Mouse (Mus musculus): ENCODE measurements around the gene Mst1r. TPM values are rescaled to one million over a fixed set of nuclear protein-coding genes. Genes with fewer than 3 reads are reported as not detected.
A peak's percentile ranks its signal among the peaks of the same experiment; 100 is the strongest.

Gene Mst1r
- total RNA-seq, 2 experiments from 2014 or later: 0.54 to 0.81 TPM

GRCm38 (mm10) chr9:107947241-107948194, 40.8 kb downstream of the Mst1r start:
- peak; percentile 78 for DNase-seq
- intact Hi-C loops (cut with DNase I): loop anchor here (5.0 kb wide), 1 partner anchor 45 kb away; no protein-coding TSS in a partner anchor
- peak overlapping the region; percentile 67 for H3K4me3 ChIP-seq
- peak overlapping the region; percentile 70 for H3K27ac ChIP-seq
- TF ChIP-seq CTCF (IDR thresholded peaks at IDR 0.05): no peak

GRCm38 (mm10) chr9:107949184-107949921, 42.7 kb downstream of the Mst1r start:
- no peak for TF ChIP-seq CTCF (IDR thresholded peaks at IDR 0.05)
- Histone ChIP-seq H3K27ac (no peak overlapping the region), H3K4me3 (no peak overlapping the region)
- DNase-seq: no peak
- intact Hi-C loops (cut with DNase I): loop anchor here (5.0 kb wide), 1 partner anchor 47 kb away; no protein-coding TSS in a partner anchor

- Histone ChIP-seq H3K4me3 (peak within 1 kb of the TSS; percentile 82), H3K27ac (peak within 1 kb of the TSS; percentile 96)
- DNase-seq: no peak
- TF ChIP-seq CTCF (IDR thresholded peaks at IDR 0.05): no peak
- intact Hi-C loops (cut with DNase I): loop anchor here (5.0 kb wide), 1 partner anchor 48 kb away; no protein-coding TSS in a partner anchor
These were observed 43.2 kb downstream of the Mst1r start, which contains the start of gene Traip for GRCm38 (mm10) chr9:107949922-107950235. Gene Traip (plus strand): TSS chr9:107950136.

GRCm38 (mm10) chr9:107950460-107951355, 44.0 kb downstream of the Mst1r start:
- no peak for TF ChIP-seq CTCF (IDR thresholded peaks at IDR 0.05)
- intact Hi-C loops (cut with DNase I): no loop called here
- peak overlapping the region; percentile 96 for H3K27ac ChIP-seq
- DNase-seq: peak; percentile 95
- peak overlapping the region; percentile 82 for H3K4me3 ChIP-seq

GRCm38 (mm10) chr9:107955613-107956289, 49.1 kb downstream of the Mst1r start:
- no peak overlapping the region for H3K4me3 ChIP-seq

GRCm38 (mm10) chr9:107957141-107957540, 50.5 kb downstream of the Mst1r start:
- intact Hi-C loops (cut with DNase I): no loop called here
- Histone ChIP-seq H3K4me3 (no peak overlapping the region), H3K27ac (no peak overlapping the region)
- DNase-seq: no peak
- TF ChIP-seq CTCF (IDR thresholded peaks at IDR 0.05): no peak

More at GRCm38 (mm10) chr9:107955613-107956289, 49.1 kb downstream of the Mst1r start:
- intact Hi-C loops (cut with DNase I): no loop called here
- DNase-seq: no peak
- H3K27ac ChIP-seq: no peak overlapping the region
- no peak for TF ChIP-seq CTCF (IDR thresholded peaks at IDR 0.05)

GRCm38 (mm10) chr9:107959896-107960295, 53.2 kb downstream of the Mst1r start:
- Histone ChIP-seq H3K4me3 (no peak overlapping the region), H3K27ac (no peak overlapping the region)
- intact Hi-C loops (cut with DNase I): loop anchor here (5.0 kb wide), 3 partner anchors 42 to 92 kb away; partner anchors contain the start of genes Amigo3 and Ip6k1
- DNase-seq: no peak
- no peak for TF ChIP-seq CTCF (IDR thresholded peaks at IDR 0.05)

GRCm38 (mm10) chr9:107960928-107961327, 54.3 kb downstream of the Mst1r start:
- no peak for DNase-seq
- intact Hi-C loops (cut with DNase I): loop anchor here (5.0 kb wide), 3 partner anchors 41 to 91 kb away; partner anchors contain the start of genes Amigo3 and Ip6k1
- TF ChIP-seq CTCF (IDR thresholded peaks at IDR 0.05): peak; percentile 26; the same call in 1 of the 2 replicates
- H3K4me3 ChIP-seq: no peak overlapping the region
- no peak overlapping the region for H3K27ac ChIP-seq

- no peak overlapping the region for H3K4me3 ChIP-seq
- no peak for TF ChIP-seq CTCF (IDR thresholded peaks at IDR 0.05)
- H3K27ac ChIP-seq: no peak overlapping the region
- intact Hi-C loops (cut with DNase I): loop anchor here (5.0 kb wide), 3 partner anchors 41 to 91 kb away; partner anchors contain the start of genes Amigo3 and Ip6k1
- DNase-seq: no peak
These were observed 54.7 kb downstream of the Mst1r start for GRCm38 (mm10) chr9:107961351-107961762.

- DNase-seq: no peak
- no peak overlapping the region for H3K4me3 ChIP-seq
- no peak overlapping the region for H3K27ac ChIP-seq
- TF ChIP-seq CTCF (IDR thresholded peaks at IDR 0.05): peak; percentile 49
- intact Hi-C loops (cut with DNase I): loop anchor here (5.0 kb wide), 3 partner anchors 40 to 90 kb away; partner anchors contain the start of genes Amigo3 and Ip6k1
These were observed 55.2 kb downstream of the Mst1r start for GRCm38 (mm10) chr9:107961881-107962280.

- no peak for TF ChIP-seq CTCF (IDR thresholded peaks at IDR 0.05)
These were observed 56.2 kb downstream of the Mst1r start for GRCm38 (mm10) chr9:107962916-107963315.

More at GRCm38 (mm10) chr9:107962916-107963315, 56.2 kb downstream of the Mst1r start:
- no peak overlapping the region for H3K27ac ChIP-seq
- no peak overlapping the region for H3K4me3 ChIP-seq
- DNase-seq: no peak
- intact Hi-C loops (cut with DNase I): loop anchor here (1.0 to 5.0 kb wide), 5 partner anchors 23 to 102 kb away; partner anchors contain the start of genes Amigo3 and Ip6k1
